Mouse (Mus musculus) MEL (cell line): Measurements from ENCODE around the gene Acsl3.
A peak's percentile ranks its signal among the peaks of the same experiment; 100 is the strongest.

Experiments
- CHD2 ChIP-seq: IDR thresholded peaks from 2 replicates; pipeline ENCODE4 v1.6.1; 2011; ENCODE audit warnings: low read length, improper control_type of control experiment
- CTCF ChIP-seq, 3 experiments: IDR thresholded peaks in 2 of 3; conservative IDR thresholded peaks in 1 of 3; 2 replicates each; pipeline ENCODE4 v1.5.1; 2011 to 2012; ENCODE audit warnings: low read length in 3 of 3, low read depth in 2 of 3, mild to moderate bottlenecking in 2 of 3, improper control_type of control experiment in 1 of 3, inconsistent platforms in 1 of 3, mixed read lengths in 1 of 3, moderate library complexity in 1 of 3; ENCODE audit not compliant: control insufficient read depth in 1 of 3, insufficient read depth in 1 of 3, poor library complexity in 1 of 3, severe bottlenecking in 1 of 3
- EP300 ChIP-seq, 2 experiments: IDR thresholded peaks; 2 replicates each; pipeline ENCODE4 v1.6.1; 2011; ENCODE audit warnings: improper control_type of control experiment in 2 of 2, low read length in 2 of 2, low read depth in 1 of 2, mild to moderate bottlenecking in 1 of 2
- ETS1 ChIP-seq: IDR thresholded peaks from 2 replicates; pipeline ENCODE4 v1.6.1; 2012; ENCODE audit warnings: low read depth, mild to moderate bottlenecking, inconsistent platforms, low read length, improper control_type of control experiment, moderate library complexity
- GABPA ChIP-seq: IDR thresholded peaks from 2 replicates; pipeline ENCODE4 v1.6.1; 2012; ENCODE audit warnings: low read depth, mild to moderate bottlenecking, inconsistent platforms, low read length, improper control_type of control experiment, moderate library complexity
- JUND ChIP-seq: IDR thresholded peaks from 2 replicates; pipeline ENCODE4 v1.6.1; 2011; ENCODE audit warnings: low read depth, mild to moderate bottlenecking, improper control_type of control experiment, low read length
- NELFE ChIP-seq: IDR thresholded peaks from 2 replicates; pipeline ENCODE4 v1.6.1; 2011; ENCODE audit warnings: low read depth, low read length, improper control_type of control experiment
- POLR2A ChIP-seq, 2 experiments: IDR thresholded peaks; 2 replicates each; pipeline ENCODE4 v1.6.1; 2011 to 2012; ENCODE audit warnings: low read length in 2 of 2, mild to moderate bottlenecking in 2 of 2, control low read depth in 1 of 2, improper control_type of control experiment in 1 of 2, low read depth in 1 of 2, moderate library complexity in 1 of 2; ENCODE audit not compliant: control insufficient read depth in 1 of 2, insufficient read depth in 1 of 2, poor library complexity in 1 of 2
- ZMIZ1 ChIP-seq: IDR thresholded peaks from 2 replicates; pipeline ENCODE4 v1.6.1; 2012; ENCODE audit warnings: low read depth, mild to moderate bottlenecking, inconsistent platforms, low read length, improper control_type of control experiment, moderate library complexity

DNA sequence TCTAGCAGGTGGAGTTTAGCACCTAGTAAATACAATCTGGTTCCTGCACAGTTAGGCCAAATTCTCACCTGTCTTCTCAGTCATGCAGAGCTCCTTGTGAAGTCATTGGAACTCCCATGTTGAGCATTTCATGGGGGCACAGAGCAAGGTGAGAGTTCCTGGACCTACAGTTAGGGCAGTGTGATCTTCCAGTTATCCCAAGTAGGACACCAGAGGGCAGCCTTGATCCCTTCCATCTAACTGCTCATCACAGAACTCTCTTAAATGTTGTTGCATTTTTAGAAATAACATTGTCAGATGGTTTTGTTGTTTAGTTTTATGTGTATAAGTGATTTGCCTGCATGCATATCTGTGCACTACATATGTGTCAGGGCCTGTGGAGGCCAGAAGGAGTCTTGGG lies 29.2 kb downstream of the Acsl3 start:
- TF ChIP-seq CTCF (IDR thresholded peaks at IDR 0.05 in 2 of 3, conservative IDR thresholded peaks at IDR 0.05 in 1 of 3; ENCODE audit: control insufficient read depth in 1 of 3, insufficient read depth in 1 of 3, low read depth in 2 of 3, low read length in 3 of 3, poor library complexity in 1 of 3, severe bottlenecking in 1 of 3) (peak; percentile 27 to 46 (median 44)), POLR2A (IDR thresholded peaks at IDR 0.05; ENCODE audit: control insufficient read depth in 1 of 2, insufficient read depth in 1 of 2, low read depth in 1 of 2, low read length in 2 of 2, poor library complexity in 1 of 2) (no peak), EP300 (IDR thresholded peaks at IDR 0.05; ENCODE audit: low read depth in 1 of 2, low read length in 2 of 2) (no peak), JUND (no peak), CHD2 (no peak), ZMIZ1 (no peak), ETS1 (no peak), NELFE (no peak), GABPA (no peak)
